ENCODE assay signal across 8 mouse cellular contexts in genomic region chr4:44167397-44168121, GRCm38 (mm10).
DNase-seq lines count a peak whose midpoint lies in the region; ATAC-seq lines count a peak whose summit lies in the region.

No protein-coding gene starts in this region.

- H3K4me3 ChIP-seq in heart, embryonic 14.5 days (ENCODE audit: control insufficient read depth in 1 of 2, insufficient read depth in 1 of 2, low read depth in 1 of 2, low read length in 2 of 2): peak overlapping the region; percentile 71 to 88
- H3K4me3 ChIP-seq in liver, embryonic 13.5 days (replicated peaks): peak overlapping the region; percentile 83
- peak overlapping the region; percentile 81 for H3K4me3 ChIP-seq in stomach, embryonic 16.5 days (replicated peaks; ENCODE audit: low read length)

- peaks cover 0 to 33% of the 10 kb centered on the region in 2 experiments; a peak in 2 of 4 replicates for H3K4me1 ChIP-seq in heart, embryonic 14.5 days (ENCODE audit: control insufficient read depth in 2 of 2, insufficient read depth in 2 of 2, low read length in 2 of 2)
- peaks cover 52% of the 10 kb centered on the region for H3K4me1 ChIP-seq in liver, embryonic 13.5 days (replicated peaks)
- peaks cover 20% of the 10 kb centered on the region for H3K4me1 ChIP-seq in stomach, embryonic 16.5 days (ENCODE audit: control insufficient read depth, insufficient read depth, low read length)

- H3K27me3 ChIP-seq in heart, embryonic 14.5 days (ENCODE audit: control insufficient read depth, insufficient read depth, low read length): no peaks in the 10 kb centered on the region
- no peaks in the 10 kb centered on the region for H3K27me3 ChIP-seq in liver, embryonic 13.5 days
- H3K27me3 ChIP-seq in stomach, embryonic 16.5 days (ENCODE audit: control insufficient read depth, insufficient read depth, low read length): no peaks in the 10 kb centered on the region

- DNase-seq in CD4-positive helper T cell, adult 2 months (ENCODE audit: low read depth, low spot score): peak; percentile 98
- DNase-seq in brain, embryonic 18.5 days (ENCODE audit: low read depth, low spot score): peak; percentile 81
- peak; percentile 94 for DNase-seq in kidney, postnatal 14 days
- peak; percentile 82 for DNase-seq in liver, embryonic 13.5 days
- peak; percentile 91 for DNase-seq in neural tube, embryonic 10.5 days (ENCODE audit: extremely low spot score, low spot score)

- peak overlapping the region; percentile 73 for H3K4me2 ChIP-seq in heart, embryonic 14.5 days (ENCODE audit: low read length)
- H3K4me2 ChIP-seq in liver, embryonic 13.5 days: peak overlapping the region; percentile 80
- H3K4me2 ChIP-seq in stomach, embryonic 16.5 days (ENCODE audit: low read depth, low read length): peak overlapping the region; percentile 52

- H3K36me3 ChIP-seq in heart, embryonic 14.5 days (ENCODE audit: control insufficient read depth, insufficient read depth, low read length): no peaks in the 10 kb centered on the region
- H3K36me3 ChIP-seq in liver, embryonic 13.5 days: no peaks in the 10 kb centered on the region
- no peaks in the 10 kb centered on the region for H3K36me3 ChIP-seq in stomach, embryonic 16.5 days (ENCODE audit: control insufficient read depth, insufficient read depth, low read length)

- peak; percentile 81 for ATAC-seq in erythroid progenitor cell, adult 5-6 weeks (replicated peaks; ENCODE audit: low FRiP score, poor library complexity, severe bottlenecking)
- peak; percentile 89 for ATAC-seq in heart, embryonic 14.5 days (ENCODE audit: insufficient number of reproducible peaks, insufficient read depth, low FRiP score, low read depth)
- peak; percentile 87 for ATAC-seq in liver, embryonic 13.5 days (ENCODE audit: low read depth)
- ATAC-seq in stomach, embryonic 16.5 days (ENCODE audit: insufficient read depth, low FRiP score): peak; percentile 92

- peak overlapping the region; percentile 88 for H3K9ac ChIP-seq in heart, embryonic 14.5 days (ENCODE audit: low read length)
- peak overlapping the region; percentile 93 for H3K9ac ChIP-seq in liver, embryonic 13.5 days
- peak overlapping the region; percentile 94 for H3K9ac ChIP-seq in stomach, embryonic 16.5 days (ENCODE audit: low read length)

- WGBS in heart, embryonic 14.5 days: under 1% methylated on average over 84 of the region's 95 CpGs
- under 1% methylated on average over 91 of the region's 95 CpGs for WGBS in liver, embryonic 13.5 days (ENCODE audit: insufficient replicate concordance)
- under 1% methylated on average over 95 of the region's 95 CpGs for WGBS in stomach, embryonic 16.5 days

- no peaks in the 10 kb centered on the region for H3K9me3 ChIP-seq in heart, embryonic 14.5 days (ENCODE audit: control insufficient read depth, low read length)
- no peaks in the 10 kb centered on the region for H3K9me3 ChIP-seq in liver, embryonic 13.5 days (replicated peaks)
- no peaks in the 10 kb centered on the region for H3K9me3 ChIP-seq in stomach, embryonic 16.5 days (replicated peaks; ENCODE audit: control insufficient read depth, low read length)

- H3K27ac ChIP-seq in heart, embryonic 14.5 days (replicated peaks in 1 of 2; ENCODE audit: control insufficient read depth in 1 of 2, insufficient read depth in 1 of 2, low read depth in 2 of 2, low read length in 2 of 2): peak overlapping the region; percentile 93 to 97
- peak overlapping the region; percentile 98 for H3K27ac ChIP-seq in liver, embryonic 13.5 days
- H3K27ac ChIP-seq in stomach, embryonic 16.5 days (ENCODE audit: low read length): peak overlapping the region; percentile 99

Comparison
In these comparisons a context has a peak if more than half of its experiments do, and no peak if none do; other contexts are left out.
1. Peak in every context shown above with its lines: DNase-seq, ATAC-seq, H3K4me3 ChIP-seq and H3K27ac ChIP-seq.